Mouse (Mus musculus) heart, embryonic 14.5 days (tissue): ENCODE results near the gene Aspa. TPM values are rescaled to one million over a fixed set of nuclear protein-coding genes. Genes with fewer than 3 reads are reported as not detected.
A peak's percentile ranks its signal among the peaks of the same experiment; 100 is the strongest.

Experiments used
- ATAC-seq: fragments of 200-750 bp; cut with Nextera tagmentation; 2 replicates; pipeline ENCODE4 v1.8.0; 2017; ENCODE audit warnings: low read depth, moderate TSS enrichment; ENCODE audit not compliant: insufficient number of reproducible peaks, insufficient read depth, low FRiP score
- H3K27ac ChIP-seq, 2 experiments: fragments of 200-500 bp in 1 of 2; fragments of 300-500 bp in 1 of 2; sonication (generic) in 1 of 2; replicated peaks in 1 of 2; 2 replicates each; pipeline ENCODE4 v1.5.1; 2012 to 2014; ENCODE audit warnings: low read depth in 2 of 2, low read length in 2 of 2, control low read depth in 1 of 2, mild to moderate bottlenecking in 1 of 2, mixed read lengths in 1 of 2; ENCODE audit not compliant: control insufficient read depth in 1 of 2, insufficient read depth in 1 of 2
- H3K27me3 ChIP-seq: fragments of 300-500 bp; sonication (generic); 2 replicates; pipeline ENCODE4 v1.6.1; 2014; ENCODE audit warnings: mild to moderate bottlenecking, low read length, control low read depth; ENCODE audit not compliant: control insufficient read depth, insufficient read depth
- H3K36me3 ChIP-seq: fragments of 300-500 bp; sonication (generic); 2 replicates; pipeline ENCODE4 v1.6.1; 2014; ENCODE audit warnings: mild to moderate bottlenecking, control low read depth, low read length, mixed read lengths; ENCODE audit not compliant: control insufficient read depth, insufficient read depth
- H3K4me1 ChIP-seq, 2 experiments: fragments of 200-500 bp in 1 of 2; fragments of 300-500 bp in 1 of 2; sonication (generic) in 1 of 2; 2 replicates each; pipeline ENCODE4 v1.6.1; 2012 to 2014; ENCODE audit warnings: low read length in 2 of 2, control low read depth in 1 of 2, mixed read lengths in 1 of 2; ENCODE audit not compliant: control insufficient read depth in 2 of 2, insufficient read depth in 2 of 2
- H3K4me2 ChIP-seq: fragments of 300-500 bp; sonication (generic); 2 replicates; pipeline ENCODE4 v1.6.1; 2014; ENCODE audit warnings: mild to moderate bottlenecking, low read length
- H3K4me3 ChIP-seq, 2 experiments: fragments of 200-500 bp in 1 of 2; fragments of 300-500 bp in 1 of 2; sonication (generic) in 1 of 2; 2 replicates each; pipeline ENCODE4 v1.5.1; 2012 to 2014; ENCODE audit warnings: low read length in 2 of 2, mild to moderate bottlenecking in 2 of 2, control low read depth in 1 of 2, low read depth in 1 of 2, moderate library complexity in 1 of 2; ENCODE audit not compliant: control insufficient read depth in 1 of 2, insufficient read depth in 1 of 2
- H3K9ac ChIP-seq: fragments of 300-500 bp; sonication (generic); 2 replicates; pipeline ENCODE4 v1.6.1; 2014; ENCODE audit warnings: mild to moderate bottlenecking, low read length
- H3K9me3 ChIP-seq: fragments of 300-500 bp; sonication (generic); 2 replicates; pipeline ENCODE4 v1.6.1; 2016; ENCODE audit warnings: low read length, control low read depth; ENCODE audit not compliant: control insufficient read depth
- WGBS: fragments of 180-500 bp; shearing (Covaris S2); extraction: QIAGEN DNeasy Blood & Tissue Kit; methylation state at CpG from one replicate; pipeline ENCODE4 v1.1.7; 2014; 5-methylcytosine and 5-hydroxymethylcytosine counted together
- polyA plus RNA-seq: library from polyadenylated mRNA; unstranded; fragments of >200 nt; fragmentation: Nextera tagmentation; extraction: Ambion mirVana; gene quantifications from 2 replicates; pipeline ENCODE4 v1.2.1, GENCODE M21; 2014

Gene Aspa
- polyA plus RNA-seq, 1 experiment from 2014 or later: 0.14 TPM

GRCm38 (mm10) chr11:73283369-73283768 is 46.0 kb downstream of the Aspa start:
- Histone ChIP-seq H3K4me3 (no peak overlapping the region), H3K9ac (no peak overlapping the region), H3K4me1 (peaks cover 5 to 6% of the 10 kb centered on the region in 2 experiments; a peak in 2 of 4 replicates), H3K27ac (no peak overlapping the region), H3K9me3 (no peaks in the 10 kb centered on the region), H3K4me2 (no peak overlapping the region), H3K27me3 (no peaks in the 10 kb centered on the region), H3K36me3 (no peaks in the 10 kb centered on the region)
- 30% methylated on average over 9 of the region's 9 CpGs for WGBS
- 0 out of 2 replicates have a peak, but pooled peaks have one; percentile 18 for ATAC-seq

GRCm38 (mm10) chr11:73281528-73282027 is 47.8 kb downstream of the Aspa start:
- Histone ChIP-seq H3K27me3 (no peaks in the 10 kb centered on the region), H3K36me3 (no peaks in the 10 kb centered on the region), H3K4me1 (peaks cover 5 to 6% of the 10 kb centered on the region in 2 experiments; a peak in 2 of 4 replicates), H3K4me2 (peak overlapping the region; percentile 56), H3K9me3 (no peaks in the 10 kb centered on the region), H3K9ac (peak overlapping the region; percentile 1; the same call in 1 of the 2 replicates), H3K27ac (no peak overlapping the region), H3K4me3 (peak overlapping the region; percentile 34 to 36)
- ATAC-seq: peak; percentile 28; the same call in 1 of the 2 replicates
- 6% methylated on average over 16 of the region's 16 CpGs for WGBS

- H3K9ac ChIP-seq: no peak overlapping the region
- 37% methylated on average over 5 of the region's 5 CpGs for WGBS
- H3K4me1 ChIP-seq: peaks cover 5 to 6% of the 10 kb centered on the region in 2 experiments; a peak in 2 of 4 replicates
- ATAC-seq: no peak
- no peaks in the 10 kb centered on the region for H3K27me3 ChIP-seq
- H3K27ac ChIP-seq: no peak overlapping the region
- no peak overlapping the region; the same call in 1 of the 2 replicates for H3K4me2 ChIP-seq
- H3K4me3 ChIP-seq: no peak overlapping the region
- no peaks in the 10 kb centered on the region for H3K36me3 ChIP-seq
- no peaks in the 10 kb centered on the region for H3K9me3 ChIP-seq
Observed at GRCm38 (mm10) chr11:73280710-73281109, 48.7 kb downstream of the Aspa start.

- Histone ChIP-seq H3K27ac (no peak overlapping the region), H3K27me3 (no peaks in the 10 kb centered on the region), H3K4me3 (no peak overlapping the region), H3K4me1 (peaks cover 0 to 3% of the 10 kb centered on the region in 2 experiments; a peak in 1 of 4 replicates), H3K9ac (no peak overlapping the region), H3K9me3 (no peaks in the 10 kb centered on the region), H3K36me3 (no peaks in the 10 kb centered on the region), H3K4me2 (no peak overlapping the region)
- WGBS: 15% methylated on average over 2 of the region's 2 CpGs
- no peak for ATAC-seq
Observed at GRCm38 (mm10) chr11:73274821-73275220, 54.6 kb downstream of the Aspa start.

- Histone ChIP-seq H3K27ac (no peak within 1 kb of the TSS), H3K27me3 (peaks cover 5% of the 10 kb centered on the region), H3K9ac (no peak within 1 kb of the TSS), H3K4me2 (no peak within 1 kb of the TSS), H3K36me3 (no peaks in the 10 kb centered on the region), H3K4me1 (peaks cover 0 to 4% of the 10 kb centered on the region in 2 experiments; a peak in 1 of 4 replicates), H3K9me3 (no peaks in the 10 kb centered on the region), H3K4me3 (no peak within 1 kb of the TSS)
- no peak for ATAC-seq
- WGBS: 78% methylated on average over 7 of the region's 7 CpGs
Observed at GRCm38 (mm10) chr11:73267267-73267666, 62.1 kb downstream of the Aspa start, which contains the start of gene Trpv3. Gene Trpv3, plus strand, starts transcription at chr11:73267388.

- Histone ChIP-seq H3K27me3 (no peaks in the 10 kb centered on the region), H3K4me1 (no peaks in the 10 kb centered on the region), H3K36me3 (no peaks in the 10 kb centered on the region), H3K4me2 (no peak overlapping the region), H3K27ac (no peak overlapping the region), H3K4me3 (no peak overlapping the region), H3K9ac (no peak overlapping the region), H3K9me3 (no peaks in the 10 kb centered on the region)
- ATAC-seq: no peak
- 67% methylated on average over 1 of the region's 1 CpGs for WGBS
Observed at GRCm38 (mm10) chr11:73261385-73261784, 68.0 kb downstream of the Aspa start.

GRCm38 (mm10) chr11:73260457-73260856 is 68.9 kb downstream of the Aspa start:
- Histone ChIP-seq H3K27ac (no peak overlapping the region), H3K4me2 (no peak overlapping the region), H3K4me3 (no peak overlapping the region), H3K9me3 (no peaks in the 10 kb centered on the region), H3K4me1 (no peaks in the 10 kb centered on the region), H3K27me3 (no peaks in the 10 kb centered on the region), H3K9ac (no peak overlapping the region), H3K36me3 (no peaks in the 10 kb centered on the region)
- WGBS: 63% methylated on average over 3 of the region's 3 CpGs
- no peak for ATAC-seq

- H3K9ac ChIP-seq: no peak overlapping the region
- H3K4me3 ChIP-seq: no peak overlapping the region
- ATAC-seq: no peak
- H3K9me3 ChIP-seq: no peaks in the 10 kb centered on the region
- no peaks in the 10 kb centered on the region for H3K36me3 ChIP-seq
- no peak overlapping the region for H3K4me2 ChIP-seq
- no peaks in the 10 kb centered on the region for H3K4me1 ChIP-seq
- no peaks in the 10 kb centered on the region for H3K27me3 ChIP-seq
- no peak overlapping the region for H3K27ac ChIP-seq
Observed at GRCm38 (mm10) chr11:73258664-73259063, 70.7 kb downstream of the Aspa start.
